Mouse (Mus musculus) intestine, postnatal 0 days (tissue): ENCODE measurements around the gene Arhgef6. TPM values are rescaled to one million over a fixed set of nuclear protein-coding genes. Genes with fewer than 3 reads are reported as not detected.

Experiments
- ATAC-seq: fragments of 200-750 bp; cut with Nextera tagmentation; 2 replicates; pipeline ENCODE4 v1.8.0; 2017; ENCODE audit warnings: mild to moderate bottlenecking, moderate TSS enrichment, moderate library complexity
- H3K27ac ChIP-seq: fragments of 300-500 bp; sonication (generic); 2 replicates; pipeline ENCODE4 v1.5.1; 2014; ENCODE audit warnings: mild to moderate bottlenecking, low read depth, low read length, moderate library complexity
- H3K27me3 ChIP-seq: fragments of 300-500 bp; sonication (generic); replicated peaks from 2 replicates; pipeline ENCODE4 v1.6.1; 2014; ENCODE audit warnings: low read length, mixed read lengths; ENCODE audit not compliant: control insufficient read depth, insufficient read depth
- H3K36me3 ChIP-seq: fragments of 300-500 bp; sonication (generic); 2 replicates; pipeline ENCODE4 v1.6.1; 2014; ENCODE audit warnings: mild to moderate bottlenecking, moderate library complexity; ENCODE audit not compliant: control insufficient read depth, insufficient read depth
- H3K4me1 ChIP-seq: fragments of 300-500 bp; sonication (generic); replicated peaks from 2 replicates; pipeline ENCODE4 v1.6.1; 2014; ENCODE audit warnings: antibody characterized with exemption, low read length, mixed read lengths; ENCODE audit not compliant: control insufficient read depth, insufficient read depth
- H3K4me2 ChIP-seq: fragments of 300-500 bp; sonication (generic); replicated peaks from 2 replicates; pipeline ENCODE4 v1.6.1; 2014; ENCODE audit warnings: low read depth, mild to moderate bottlenecking, moderate library complexity
- H3K4me3 ChIP-seq: fragments of 300-500 bp; sonication (generic); 2 replicates; pipeline ENCODE4 v1.5.1; 2014; ENCODE audit warnings: low read depth, low read length
- H3K9ac ChIP-seq: fragments of 300-500 bp; sonication (generic); 2 replicates; pipeline ENCODE4 v1.6.1; 2014; ENCODE audit warnings: mild to moderate bottlenecking, low read depth, low read length
- H3K9me3 ChIP-seq: fragments of 300-500 bp; sonication (generic); 2 replicates; pipeline ENCODE4 v1.6.1; 2016; ENCODE audit warnings: mixed run types; ENCODE audit not compliant: control insufficient read depth
- CTCF ChIP-seq: sonication (generic); IDR thresholded peaks from 2 replicates; pipeline ENCODE4 v1.5.1; 2016; ENCODE audit warnings: low read depth, mild to moderate bottlenecking, control low read depth, antibody characterized with exemption, moderate library complexity
- WGBS: fragments of 180-500 bp; shearing (Covaris S2); extraction: QIAGEN DNeasy Blood & Tissue Kit; methylation state at CpG from one replicate; pipeline ENCODE4 v1.1.7; 2014; 5-methylcytosine and 5-hydroxymethylcytosine counted together
- polyA plus RNA-seq: library from polyadenylated mRNA; unstranded; fragments of >200 nt; fragmentation: Nextera tagmentation; extraction: Ambion mirVana; gene quantifications from 2 replicates; pipeline ENCODE4 v1.2.1, GENCODE M21; 2015

Gene Arhgef6
- 2.7 and 3.2 TPM in 2 replicates for polyA plus RNA-seq

DNA sequence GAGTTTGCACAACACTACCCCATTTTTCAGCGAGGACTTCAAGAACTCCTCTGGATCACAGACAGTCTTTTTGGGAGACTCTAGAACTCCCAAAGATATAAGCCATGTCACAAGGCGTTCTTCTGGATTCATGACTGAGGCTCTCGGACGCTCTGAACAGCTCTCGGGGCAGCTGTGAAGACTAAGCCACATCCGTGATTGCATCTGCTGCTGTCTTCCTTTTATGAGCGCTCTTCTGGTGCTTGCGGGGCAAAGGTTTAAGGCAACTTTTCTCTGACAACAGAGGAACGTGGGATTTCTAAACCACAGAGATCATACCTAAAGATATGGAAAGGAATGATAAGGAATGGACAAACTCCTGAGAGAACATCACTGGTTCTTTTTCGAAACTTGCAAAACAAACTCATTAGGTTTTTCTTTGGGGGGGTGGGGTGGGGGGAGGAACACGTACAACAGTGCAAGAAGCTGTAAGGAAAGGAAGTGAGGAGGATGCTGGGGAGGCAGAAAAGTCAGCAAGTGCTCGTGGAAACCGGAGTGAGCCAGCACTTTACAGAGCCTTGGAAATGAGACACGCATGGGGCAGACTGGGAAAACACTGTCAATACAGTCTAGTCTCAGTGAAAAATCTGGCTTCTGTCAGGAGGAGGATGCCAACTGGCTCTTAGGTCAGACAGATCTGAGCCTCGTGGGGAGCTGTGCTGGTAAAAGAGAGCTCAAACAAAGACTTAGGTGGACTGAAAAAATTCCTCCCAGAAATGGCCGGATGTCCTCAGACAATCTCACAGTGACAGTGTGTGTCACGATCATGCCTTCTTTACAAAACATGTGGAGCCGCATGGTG lies at the start of gene Arhgef6:
TSS of gene Arhgef6 (minus strand) at position 359 of the 841 bp plus-strand sequence.
- H3K27me3 ChIP-seq: no peaks in the 10 kb centered on the region
- ATAC-seq: no peak
- H3K36me3 ChIP-seq: no peaks in the 10 kb centered on the region
- peak within 1 kb of the TSS; percentile 25; the same call in 1 of the 2 replicates for H3K4me3 ChIP-seq
- 0 out of 2 replicates have a peak within 1 kb of the TSS, but pooled peaks have one; percentile 23 for H3K9ac ChIP-seq
- WGBS: 36% methylated on average over 18 of the region's 18 CpGs
- H3K27ac ChIP-seq: no peak within 1 kb of the TSS
- TF ChIP-seq CTCF: no peak
- H3K9me3 ChIP-seq: no peaks in the 10 kb centered on the region
- no peaks in the 10 kb centered on the region for H3K4me1 ChIP-seq
- peak within 1 kb of the TSS; percentile 51 for H3K4me2 ChIP-seq

DNA sequence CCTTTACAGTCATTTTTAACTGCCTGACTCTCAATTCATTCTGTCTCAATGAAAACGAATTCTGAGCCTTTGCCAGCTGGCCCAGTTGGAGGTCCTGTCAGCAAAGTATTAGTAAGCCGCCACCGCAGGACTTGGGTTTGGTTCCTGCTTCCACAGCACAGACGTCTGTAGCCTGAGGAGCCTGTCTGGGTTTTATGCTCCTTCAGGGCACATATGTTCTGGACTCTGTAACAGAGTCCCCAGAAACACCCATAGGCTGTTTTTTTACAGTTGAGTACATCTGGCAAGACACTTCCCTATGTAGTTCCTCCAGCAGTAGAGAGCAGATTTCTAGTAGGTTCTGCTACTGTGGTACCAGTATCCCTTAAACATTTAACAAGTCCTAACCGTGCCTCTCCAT lies 42.4 kb upstream of the Arhgef6 start:
- ATAC-seq: no peak
- H3K27ac ChIP-seq: no peak overlapping the region
- H3K4me3 ChIP-seq: no peak overlapping the region
- no peaks in the 10 kb centered on the region for H3K9me3 ChIP-seq
- H3K9ac ChIP-seq: no peak overlapping the region
- TF ChIP-seq CTCF: no peak
- no peaks in the 10 kb centered on the region for H3K4me1 ChIP-seq
- H3K4me2 ChIP-seq: no peak overlapping the region
- WGBS: 77% methylated on average over 5 of the region's 5 CpGs
- H3K27me3 ChIP-seq: no peaks in the 10 kb centered on the region
- H3K36me3 ChIP-seq: peaks cover 12% of the 10 kb centered on the region; the same call in 1 of the 2 replicates

DNA sequence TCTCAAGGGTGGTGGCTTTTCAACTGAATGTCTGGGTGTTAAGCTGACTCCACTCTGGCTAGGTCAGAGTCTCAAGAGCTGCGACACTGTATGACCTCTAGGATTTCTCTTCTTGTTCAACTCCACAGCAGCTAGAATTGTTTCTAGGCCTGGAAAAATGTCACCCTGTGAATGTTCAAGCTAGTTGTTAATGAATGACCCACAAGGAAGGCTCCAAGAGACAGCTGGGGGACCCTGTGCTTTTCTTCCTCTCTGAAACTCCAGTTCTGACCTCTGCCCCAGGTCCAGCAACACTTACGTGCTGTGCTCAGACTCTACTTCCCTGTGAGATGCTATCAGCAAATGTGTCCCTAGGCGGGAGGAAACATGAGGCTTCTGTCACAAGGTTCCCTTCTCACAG lies 40.0 kb upstream of the Arhgef6 start:
- peak; percentile 72 for ATAC-seq
- 66% methylated on average over 3 of the region's 3 CpGs for WGBS
- Histone ChIP-seq H3K4me3 (no peak overlapping the region), H3K9ac (no peak overlapping the region), H3K27me3 (no peaks in the 10 kb centered on the region), H3K27ac (no peak overlapping the region), H3K36me3 (peaks cover 3% of the 10 kb centered on the region; the same call in 1 of the 2 replicates), H3K4me1 (no peaks in the 10 kb centered on the region), H3K9me3 (no peaks in the 10 kb centered on the region), H3K4me2 (no peak overlapping the region)
- TF ChIP-seq CTCF: no peak

DNA sequence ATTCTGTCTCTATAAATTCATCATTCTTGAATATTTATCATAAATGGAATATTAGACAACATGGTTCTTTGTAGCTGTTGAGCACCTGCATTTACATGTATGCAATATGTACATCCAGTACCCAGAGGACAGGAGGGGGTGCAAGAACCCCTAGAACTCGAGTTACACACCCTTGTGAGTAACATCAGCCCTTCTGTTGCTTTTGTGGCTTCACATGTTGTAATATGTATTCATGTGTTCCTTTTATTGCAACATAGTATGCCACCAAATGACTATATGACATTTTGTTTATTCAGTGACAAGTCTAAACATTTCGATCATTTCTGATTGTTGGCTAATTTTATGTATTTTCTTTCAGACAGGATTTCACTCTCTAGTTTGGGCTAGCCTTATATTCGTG lies 38.6 kb upstream of the Arhgef6 start:
- H3K36me3 ChIP-seq: no peaks in the 10 kb centered on the region
- WGBS: 75% methylated on average over 3 of the region's 3 CpGs
- no peak overlapping the region for H3K27ac ChIP-seq
- H3K9me3 ChIP-seq: no peaks in the 10 kb centered on the region
- no peak for TF ChIP-seq CTCF
- no peaks in the 10 kb centered on the region for H3K27me3 ChIP-seq
- no peak overlapping the region for H3K4me2 ChIP-seq
- H3K9ac ChIP-seq: no peak overlapping the region
- ATAC-seq: no peak
- no peaks in the 10 kb centered on the region for H3K4me1 ChIP-seq
- no peak overlapping the region for H3K4me3 ChIP-seq

DNA sequence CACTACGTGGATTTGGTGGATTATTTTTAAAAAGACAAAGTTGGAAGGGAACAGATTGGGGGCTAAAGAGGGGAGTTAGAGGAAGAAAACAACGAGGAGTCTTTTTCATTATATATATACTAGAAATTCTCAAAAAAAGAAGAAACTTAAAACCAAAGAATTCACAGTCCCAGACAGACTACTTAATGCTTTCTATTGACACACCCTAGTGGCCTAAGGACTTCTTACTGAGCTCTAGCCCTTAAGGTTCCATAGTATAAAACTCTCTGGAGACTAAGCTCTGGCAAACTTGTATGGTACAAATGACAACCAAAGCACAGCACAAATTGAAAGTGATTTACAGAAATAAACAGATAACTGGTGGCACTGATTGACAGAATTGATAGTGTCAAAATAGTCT lies 35.5 kb upstream of the Arhgef6 start:
- 75% methylated on average over 2 of the region's 2 CpGs for WGBS
- no peak overlapping the region for H3K27ac ChIP-seq

DNA sequence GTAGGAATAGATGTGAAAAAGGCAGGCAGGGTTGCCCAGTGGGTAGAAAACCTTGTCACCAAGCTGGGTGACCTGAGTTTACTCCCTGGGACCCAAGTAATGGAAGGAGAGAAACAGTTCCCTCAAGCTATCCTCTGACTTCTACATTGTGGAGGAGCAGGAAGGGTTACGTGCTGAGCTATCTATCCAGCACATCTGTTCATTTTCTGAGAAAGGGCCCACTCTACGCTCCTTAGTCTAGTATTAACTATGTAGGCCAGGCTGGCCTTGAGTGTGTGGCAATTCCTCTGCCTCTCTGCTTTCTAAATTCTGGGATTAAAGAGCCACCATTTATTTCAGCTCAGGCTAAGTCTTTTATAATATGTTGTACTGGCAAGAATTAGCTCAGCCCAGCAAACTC lies 35.0 kb upstream of the Arhgef6 start:
- no peaks in the 10 kb centered on the region for H3K9me3 ChIP-seq
- H3K27me3 ChIP-seq: no peaks in the 10 kb centered on the region
- no peaks in the 10 kb centered on the region for H3K4me1 ChIP-seq
- no peak overlapping the region for H3K4me3 ChIP-seq
- WGBS: 89% methylated on average over 2 of the region's 2 CpGs
- no peak overlapping the region for H3K9ac ChIP-seq
- no peak for TF ChIP-seq CTCF
- no peak overlapping the region for H3K27ac ChIP-seq
- no peak for ATAC-seq
- H3K4me2 ChIP-seq: no peak overlapping the region
- H3K36me3 ChIP-seq: no peaks in the 10 kb centered on the region

More for the DNA sequence above, 35.5 kb upstream of the Arhgef6 start:
- H3K27me3 ChIP-seq: no peaks in the 10 kb centered on the region
- no peak overlapping the region for H3K4me2 ChIP-seq
- no peaks in the 10 kb centered on the region for H3K4me1 ChIP-seq
- no peak overlapping the region for H3K9ac ChIP-seq
- no peaks in the 10 kb centered on the region for H3K9me3 ChIP-seq
- no peak overlapping the region for H3K4me3 ChIP-seq
- no peak for TF ChIP-seq CTCF
- no peak for ATAC-seq
- H3K36me3 ChIP-seq: no peaks in the 10 kb centered on the region
